ENCODE assay signal across 12 mouse cellular contexts in the genomic region with DNA sequence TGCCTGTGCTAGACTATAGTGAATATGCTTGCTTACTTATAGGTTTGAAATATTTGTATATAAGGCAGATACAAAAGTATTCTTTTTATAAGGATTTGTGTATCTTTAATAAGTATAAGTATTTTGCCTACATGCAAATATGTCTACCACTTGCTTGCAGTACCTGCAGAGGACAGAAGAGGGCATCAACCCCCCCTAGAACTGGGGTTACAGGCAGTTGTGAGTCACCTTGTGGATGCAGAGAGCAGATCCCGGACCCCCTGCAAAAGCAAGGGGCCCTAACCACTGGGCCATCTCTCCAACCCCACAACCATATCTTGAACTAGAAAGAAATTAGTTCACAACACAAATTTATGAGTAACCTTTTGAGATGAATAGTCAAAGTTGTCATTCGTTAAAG.
DNase-seq lines count a peak whose midpoint lies in the region; ATAC-seq and TF ChIP-seq lines count a peak whose summit lies in the region.
"Had no signal": no experiment of that assay in that cellular context is flagged by ENCODE, and none has a peak within 500 bp of the region (broad histone marks: within the 10 kb centered on the region; RNA-seq: fewer than 3 reads in every experiment).

No protein-coding gene starts in this region.

- ATAC-seq in hindbrain, postnatal 0 days, result no peak
- no peak for ATAC-seq in hindbrain, embryonic 13.5 days (ENCODE audit: low FRiP score)
- no peak for ATAC-seq in liver, postnatal 0 days
- no peak for ATAC-seq in liver, embryonic 11.5 days (replicated peaks; ENCODE audit: low FRiP score)
- ATAC-seq: midbrain, embryonic 13.5 days had no signal

- H3K4me1 ChIP-seq in hindbrain, postnatal 0 days (ENCODE audit: insufficient read depth, low read length), result no peaks in the 10 kb centered on the region
- H3K4me1 ChIP-seq in hindbrain, embryonic 13.5 days (replicated peaks), result no peaks in the 10 kb centered on the region
- H3K4me1 ChIP-seq in liver, postnatal 0 days (ENCODE audit: insufficient read depth), result no peaks in the 10 kb centered on the region
- H3K4me1 ChIP-seq in liver, embryonic 11.5 days (replicated peaks; ENCODE audit: control insufficient read depth, insufficient read depth, low read length), result no peaks in the 10 kb centered on the region
- H3K4me1 ChIP-seq: forebrain, embryonic 12.5 days; midbrain, embryonic 13.5 days had no signal

- peak; percentile 31; the same call in 1 of the 2 replicates for TF ChIP-seq CTCF in hindbrain, postnatal 0 days (IDR thresholded peaks at IDR 0.05; ENCODE audit: low read depth)
- peak; percentile 26; the same call in 1 of the 2 replicates for TF ChIP-seq CTCF in liver, postnatal 0 days (IDR thresholded peaks at IDR 0.05; ENCODE audit: low read depth)

- 87% methylated on average over 2 of the region's 2 CpGs for WGBS in hindbrain, postnatal 0 days
- WGBS in hindbrain, embryonic 13.5 days, result 90% methylated on average over 2 of the region's 2 CpGs
- WGBS in liver, postnatal 0 days (ENCODE audit: insufficient replicate concordance), result 64% methylated on average over 2 of the region's 2 CpGs
- WGBS in liver, embryonic 11.5 days, result 61% methylated on average over 2 of the region's 2 CpGs

- H3K36me3 ChIP-seq in hindbrain, postnatal 0 days (ENCODE audit: insufficient read depth, low read length), result no peaks in the 10 kb centered on the region
- H3K36me3 ChIP-seq in hindbrain, embryonic 13.5 days, result no peaks in the 10 kb centered on the region
- H3K36me3 ChIP-seq in liver, postnatal 0 days (replicated peaks; ENCODE audit: insufficient read depth, low read length), result no peaks in the 10 kb centered on the region
- no peaks in the 10 kb centered on the region for H3K36me3 ChIP-seq in liver, embryonic 11.5 days (ENCODE audit: control insufficient read depth, insufficient read depth, low read length)
- H3K36me3 ChIP-seq: forebrain, embryonic 12.5 days; heart, embryonic 15.5 days; midbrain, embryonic 13.5 days had no signal

- H3K27me3 ChIP-seq in hindbrain, postnatal 0 days (ENCODE audit: insufficient read depth, low read length), result no peaks in the 10 kb centered on the region
- no peaks in the 10 kb centered on the region for H3K27me3 ChIP-seq in hindbrain, embryonic 13.5 days
- H3K27me3 ChIP-seq in liver, postnatal 0 days (ENCODE audit: insufficient read depth, low read length), result no peaks in the 10 kb centered on the region
- H3K27me3 ChIP-seq in liver, embryonic 11.5 days (replicated peaks; ENCODE audit: control insufficient read depth, insufficient read depth, low read length), result no peaks in the 10 kb centered on the region
- H3K27me3 ChIP-seq: forebrain, embryonic 12.5 days; heart, embryonic 15.5 days; midbrain, embryonic 13.5 days had no signal

- TF ChIP-seq EP300 in liver, postnatal 0 days (IDR thresholded peaks at IDR 0.05; ENCODE audit: low read depth), result no peak

- H3K4me3 ChIP-seq in hindbrain, postnatal 0 days (ENCODE audit: low read length), result no peak overlapping the region
- H3K4me3 ChIP-seq in hindbrain, embryonic 13.5 days, result no peak overlapping the region
- no peak overlapping the region for H3K4me3 ChIP-seq in liver, postnatal 0 days (ENCODE audit: low read depth, low read length)
- no peak overlapping the region for H3K4me3 ChIP-seq in liver, embryonic 11.5 days (ENCODE audit: low read depth, low read length)
- H3K4me3 ChIP-seq: forebrain, embryonic 12.5 days; heart, embryonic 15.5 days; midbrain, embryonic 13.5 days had no signal

- no peak overlapping the region for H3K9ac ChIP-seq in hindbrain, postnatal 0 days (replicated peaks; ENCODE audit: low read length)
- H3K9ac ChIP-seq in hindbrain, embryonic 13.5 days, result no peak overlapping the region
- no peak overlapping the region for H3K9ac ChIP-seq in liver, postnatal 0 days (replicated peaks)
- H3K9ac ChIP-seq in liver, embryonic 11.5 days (ENCODE audit: low read depth, low read length), result no peak overlapping the region
- H3K9ac ChIP-seq: forebrain, embryonic 12.5 days; heart, embryonic 15.5 days; hindbrain, embryonic 14.5 days; midbrain, embryonic 13.5 days had no signal

- no peak overlapping the region for H3K4me2 ChIP-seq in hindbrain, postnatal 0 days (ENCODE audit: low read depth, low read length)
- H3K4me2 ChIP-seq in hindbrain, embryonic 13.5 days, result no peak overlapping the region
- no peak overlapping the region for H3K4me2 ChIP-seq in liver, postnatal 0 days (ENCODE audit: low read depth, low read length)
- no peak overlapping the region for H3K4me2 ChIP-seq in liver, embryonic 11.5 days
- H3K4me2 ChIP-seq: forebrain, embryonic 12.5 days; heart, embryonic 15.5 days; hindbrain, embryonic 14.5 days; midbrain, embryonic 13.5 days had no signal

- no peak for DNase-seq in hindbrain, postnatal 0 days (ENCODE audit: low spot score)
- no peak for DNase-seq in liver, postnatal 0 days
- no peak for DNase-seq in liver, embryonic 11.5 days (ENCODE audit: low spot score)
- peak; percentile 29 for DNase-seq in ES-CJ7 (ENCODE audit: low read depth, low spot score)
- DNase-seq in induced T-regulatory cell, adult 2 months (ENCODE audit: low read depth), result peak; percentile 2
- no peak for DNase-seq in frontal cortex, postnatal 36 days (ENCODE audit: low spot score in 2 of 2)
- DNase-seq: cerebellum, adult 9-10 months had no signal

- H3K9me3 ChIP-seq in hindbrain, postnatal 0 days (ENCODE audit: low read length), result no peaks in the 10 kb centered on the region
- no peaks in the 10 kb centered on the region for H3K9me3 ChIP-seq in hindbrain, embryonic 13.5 days
- no peaks in the 10 kb centered on the region for H3K9me3 ChIP-seq in liver, postnatal 0 days (ENCODE audit: low read length)
- H3K9me3 ChIP-seq in liver, embryonic 11.5 days (ENCODE audit: control insufficient read depth, low read length), result no peaks in the 10 kb centered on the region
- H3K9me3 ChIP-seq: forebrain, embryonic 12.5 days; heart, embryonic 15.5 days; midbrain, embryonic 13.5 days had no signal

- H3K27ac ChIP-seq in hindbrain, postnatal 0 days, result no peak overlapping the region
- H3K27ac ChIP-seq in hindbrain, embryonic 13.5 days, result no peak overlapping the region
- no peak overlapping the region for H3K27ac ChIP-seq in liver, postnatal 0 days (ENCODE audit: low read depth)
- H3K27ac ChIP-seq in liver, embryonic 11.5 days (ENCODE audit: low read depth, low read length), result no peak overlapping the region
- H3K27ac ChIP-seq: forebrain, embryonic 12.5 days; heart, embryonic 15.5 days; hindbrain, embryonic 14.5 days; midbrain, embryonic 13.5 days had no signal

Comparison
In these comparisons a context has a peak if more than half of its experiments do, and no peak if none do; other contexts are left out.
1. DNase-seq: peak in ES-CJ7 (single experiment) and induced T-regulatory cell, adult 2 months (single experiment); none in hindbrain, postnatal 0 days (single experiment), liver, postnatal 0 days (single experiment), liver, embryonic 11.5 days (single experiment) and frontal cortex, postnatal 36 days (0 of 2).